Mouse (Mus musculus) adrenal gland, postnatal 10 days (tissue): ENCODE results near the gene Pde8a. TPM values are rescaled to one million over a fixed set of nuclear protein-coding genes. Genes with fewer than 3 reads are reported as not detected.

ENCODE experiments used
- DNase-seq: peaks from one replicate; pipeline ENCODE4 v3.0.0; 2021; ENCODE audit warnings: mixed read lengths
- total RNA-seq, 2 experiments: library from RNA; stranded (reverse); gene quantifications; 2 replicates each; pipeline ENCODE4 v1.2.3; 2021

The Pde8a gene
- total RNA-seq, 2 experiments from 2014 or later: 29.9 to 31.0 TPM

DNA sequence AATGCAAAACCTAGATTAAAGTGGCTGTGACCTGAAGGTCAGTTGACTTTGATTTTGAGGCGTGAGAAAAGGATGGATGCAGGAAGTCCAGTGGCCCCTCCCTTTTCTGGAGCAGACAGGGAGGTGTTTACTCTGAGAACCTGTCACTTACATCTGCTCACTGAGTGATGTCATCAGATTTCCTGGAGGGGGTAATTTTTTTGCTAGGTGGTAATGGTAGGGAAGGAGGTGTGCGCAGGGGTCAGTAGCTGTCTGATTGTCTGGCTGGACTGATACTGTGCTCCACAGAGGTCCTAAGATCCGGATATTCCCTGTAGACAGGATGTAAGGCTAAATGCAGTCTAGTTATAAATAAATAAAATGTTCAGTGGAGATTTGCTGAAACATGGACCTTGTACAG is 59.5 kb downstream of the Pde8a start:
- DNase-seq: no peak

- DNase-seq: no peak
Measured at GRCm38 (mm10) chr7:81278966-81279365, 65.6 kb downstream of the Pde8a start.

- no peak for DNase-seq
Measured at GRCm38 (mm10) chr7:81281240-81281639, 67.8 kb downstream of the Pde8a start.

DNA sequence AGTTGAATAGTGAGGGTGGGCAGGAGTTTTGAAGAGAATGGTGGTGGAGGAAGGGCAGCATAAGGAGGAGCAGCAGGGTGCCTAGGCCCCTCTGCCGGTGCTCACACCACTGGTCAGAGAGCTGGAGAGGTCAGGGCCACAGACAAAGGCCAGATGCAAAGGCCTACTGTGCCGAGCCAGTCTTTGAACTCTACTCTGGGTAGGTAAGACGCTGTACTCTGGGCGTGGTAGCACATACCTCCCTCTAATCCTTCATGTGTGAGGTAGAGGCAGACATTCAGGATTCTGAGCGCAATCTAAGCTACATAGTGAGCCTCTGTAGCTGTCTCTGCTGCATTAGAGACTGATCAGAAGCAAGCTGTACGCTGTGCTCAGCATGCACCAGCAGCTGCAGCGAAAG is 73.1 kb downstream of the Pde8a start:
- no peak for DNase-seq

- peak; percentile 20 for DNase-seq
Measured at GRCm38 (mm10) chr7:81286946-81287345, 73.5 kb downstream of the Pde8a start.

GRCm38 (mm10) chr7:81295169-81295568 is 81.8 kb downstream of the Pde8a start:
- DNase-seq: no peak

GRCm38 (mm10) chr7:81298206-81298605 is 84.8 kb downstream of the Pde8a start:
- no peak for DNase-seq

DNA sequence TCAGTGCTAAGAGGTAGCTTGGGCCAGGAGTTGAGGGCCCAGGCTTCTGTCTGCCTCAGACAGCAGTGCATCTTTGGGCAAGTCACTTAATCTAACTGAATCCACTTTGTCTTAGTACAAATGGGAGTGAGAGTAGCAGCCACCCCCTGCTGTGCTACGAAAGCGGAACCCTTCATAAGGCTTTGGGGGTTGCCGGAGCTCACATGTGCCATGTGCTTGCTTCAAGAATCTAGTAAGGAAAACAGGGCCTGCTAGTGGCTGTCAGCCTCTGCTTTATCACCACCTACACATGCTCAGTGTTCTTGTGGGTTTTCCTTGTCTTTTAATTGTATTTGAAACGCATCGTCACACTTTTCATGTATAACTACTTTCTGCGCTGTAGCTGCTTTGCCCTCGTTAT is 87.9 kb downstream of the Pde8a start:
- no peak for DNase-seq

GRCm38 (mm10) chr7:81303682-81304081 is 90.3 kb downstream of the Pde8a start:
- DNase-seq: peak; percentile 50

DNA sequence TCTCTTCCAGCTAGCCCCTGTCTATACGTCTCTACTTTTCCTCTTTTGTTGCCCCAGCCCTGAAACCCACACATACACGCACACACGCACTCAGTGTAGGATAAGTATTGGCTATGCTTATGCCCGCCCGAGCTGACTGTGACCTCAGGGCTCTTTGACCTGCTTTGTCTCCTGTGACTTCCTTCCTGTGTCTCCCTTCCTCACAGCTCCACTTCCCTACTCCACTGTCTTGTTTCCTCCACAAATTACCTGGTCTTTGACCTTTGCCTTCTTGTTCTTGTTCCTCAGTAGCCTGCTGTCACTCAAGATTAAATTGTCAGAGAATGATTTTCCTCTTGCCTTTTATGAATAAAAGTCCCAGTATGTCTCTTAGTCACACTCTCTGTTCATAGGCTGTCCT is 90.7 kb downstream of the Pde8a start:
- no peak for DNase-seq

DNA sequence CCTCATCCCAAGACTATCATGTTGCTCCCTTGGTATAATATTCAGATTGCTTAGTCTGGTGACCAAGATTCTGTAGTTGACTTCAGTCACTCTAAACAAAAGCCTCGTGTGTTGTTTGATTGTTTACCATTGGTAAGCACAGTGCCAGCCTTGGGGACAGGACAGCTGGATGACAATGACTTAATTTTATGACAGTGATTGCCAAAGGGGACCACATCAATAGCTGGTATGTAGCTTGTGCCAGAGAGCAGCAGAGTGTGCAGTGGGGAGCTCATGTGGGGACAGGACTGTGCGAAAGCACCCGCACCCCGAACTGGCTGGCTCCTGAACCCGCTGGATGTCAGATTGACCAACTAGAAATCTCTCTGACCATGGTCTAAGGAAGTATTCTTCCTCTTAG is 91.3 kb downstream of the Pde8a start:
- DNase-seq: no peak

DNA sequence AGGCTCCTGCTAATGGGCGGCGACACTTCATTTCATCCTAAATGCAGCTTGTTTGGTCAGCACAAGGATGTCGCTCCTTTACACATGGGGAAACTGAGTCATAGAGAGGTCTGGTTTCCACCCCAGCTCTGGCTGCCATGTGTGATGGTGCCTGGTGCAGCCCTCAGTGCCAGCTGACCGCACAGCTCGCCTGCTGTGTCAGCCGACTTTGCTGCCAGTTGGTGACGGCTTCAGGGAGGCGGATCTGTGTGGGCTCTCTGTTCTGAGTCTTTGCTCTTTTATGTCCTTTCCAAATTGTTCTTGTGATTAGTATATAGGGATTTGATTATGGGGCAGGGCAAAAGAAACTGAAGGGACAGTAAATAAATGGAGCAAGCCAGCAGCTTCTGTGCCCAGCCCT is 94.3 kb downstream of the Pde8a start:
- DNase-seq: no peak

GRCm38 (mm10) chr7:81309247-81309646 is 95.9 kb downstream of the Pde8a start:
- no peak for DNase-seq

DNA sequence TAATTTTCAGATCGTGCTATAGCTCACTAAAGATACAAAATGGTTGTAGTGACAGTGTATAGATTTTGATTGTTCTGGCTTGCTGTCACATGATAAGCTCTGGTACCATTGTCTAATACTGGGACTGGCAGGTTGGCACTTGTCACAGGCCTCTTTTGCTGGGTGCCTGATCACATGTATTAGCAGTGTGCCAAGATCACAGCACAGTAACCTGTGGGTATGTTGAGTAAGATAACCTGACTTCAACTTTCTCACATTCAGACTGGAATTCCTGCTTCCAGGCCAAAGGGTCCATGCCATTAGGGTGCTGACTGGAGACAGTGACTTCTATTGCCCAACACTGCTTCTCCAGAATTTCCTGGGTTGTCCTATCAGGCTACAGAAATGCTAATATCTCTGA is 97.7 kb downstream of the Pde8a start:
- DNase-seq: peak; percentile 37

DNA sequence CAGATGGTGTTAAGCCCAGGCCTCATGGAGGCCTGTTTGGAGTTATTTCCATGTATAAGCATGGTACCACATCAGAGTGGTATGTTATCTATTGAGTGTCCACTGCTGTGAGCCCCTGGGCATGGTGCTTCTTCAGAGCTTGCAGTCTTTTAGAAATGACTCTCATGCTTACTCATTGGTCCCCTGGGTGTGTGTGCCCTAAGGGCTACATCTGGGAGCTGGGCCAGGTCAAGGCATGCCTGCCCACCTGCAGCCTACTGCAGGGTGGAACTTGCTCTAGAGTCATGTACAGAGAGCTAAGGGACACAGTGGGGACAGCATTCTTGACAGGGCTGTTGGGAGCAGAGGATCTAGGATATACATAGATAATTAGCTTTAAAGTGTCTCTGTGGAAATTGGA is 98.2 kb downstream of the Pde8a start:
- DNase-seq: peak; percentile 43

- peak; percentile 46 for DNase-seq
Measured at GRCm38 (mm10) chr7:81315583-81315982, 102.2 kb downstream of the Pde8a start.

DNA sequence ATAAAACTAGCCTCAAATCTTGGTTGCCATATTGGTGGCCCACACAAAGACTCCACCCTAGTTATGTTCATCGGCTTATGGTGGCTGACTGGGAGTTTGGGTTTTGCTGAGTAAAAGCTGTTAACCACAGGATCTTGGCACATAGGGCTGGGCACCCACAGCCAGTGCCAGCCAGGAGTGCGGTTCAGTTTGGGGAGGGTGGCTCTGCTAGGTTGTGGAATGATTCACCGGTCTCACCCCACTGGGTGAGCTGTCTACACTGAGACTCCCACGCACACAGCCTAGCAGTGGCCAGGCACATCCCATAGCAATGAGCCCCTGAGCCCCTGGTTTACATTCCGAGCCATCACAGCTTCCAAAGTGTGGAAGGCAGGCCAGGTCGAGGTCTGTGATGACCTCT is 106.4 kb downstream of the Pde8a start:
- DNase-seq: no peak

GRCm38 (mm10) chr7:81321776-81322175 is 108.4 kb downstream of the Pde8a start:
- DNase-seq: no peak

DNA sequence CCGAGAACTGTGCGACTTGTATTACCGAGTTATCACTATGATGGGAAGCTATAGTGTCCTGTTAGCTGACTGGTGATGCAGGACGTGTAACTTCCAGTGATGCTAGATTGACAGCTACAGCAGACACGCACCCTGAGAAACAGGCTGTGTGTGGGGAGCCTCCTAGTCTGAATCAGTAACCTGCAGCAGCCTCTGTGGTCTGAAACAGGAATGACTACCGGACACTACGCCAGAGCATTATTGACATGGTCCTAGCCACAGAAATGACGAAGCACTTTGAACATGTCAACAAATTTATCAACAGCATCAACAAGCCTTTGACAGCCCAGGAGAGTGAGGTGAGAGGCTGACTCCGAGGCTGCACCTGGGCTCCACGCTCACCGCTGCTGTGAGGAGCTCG is 112.6 kb downstream of the Pde8a start:
- no peak for DNase-seq

- no peak for DNase-seq
Measured at GRCm38 (mm10) chr7:81326859-81327258, 113.5 kb downstream of the Pde8a start.

DNA sequence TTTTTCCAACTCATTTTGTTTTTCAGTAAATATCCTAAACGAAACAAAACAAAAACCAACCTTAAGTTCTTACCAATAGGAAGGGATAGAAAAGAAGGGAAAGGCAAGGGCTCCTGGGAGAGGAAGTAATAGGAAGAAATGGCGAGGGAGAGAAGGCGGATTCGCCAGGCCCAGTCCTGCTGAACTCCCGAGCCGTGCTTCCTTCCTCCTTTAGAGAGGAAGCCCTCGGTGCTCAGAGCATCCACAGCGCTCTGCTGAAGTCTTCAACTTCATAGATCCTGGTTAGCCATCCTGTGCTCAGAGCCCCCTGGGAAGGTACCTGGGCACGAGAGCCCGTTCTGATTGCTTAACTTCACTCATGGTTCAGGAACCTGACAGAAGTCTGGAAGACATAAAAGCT is 114.3 kb downstream of the Pde8a start:
- DNase-seq: no peak

- DNase-seq: no peak
Measured at GRCm38 (mm10) chr7:81330767-81331166, 117.4 kb downstream of the Pde8a start.

DNA sequence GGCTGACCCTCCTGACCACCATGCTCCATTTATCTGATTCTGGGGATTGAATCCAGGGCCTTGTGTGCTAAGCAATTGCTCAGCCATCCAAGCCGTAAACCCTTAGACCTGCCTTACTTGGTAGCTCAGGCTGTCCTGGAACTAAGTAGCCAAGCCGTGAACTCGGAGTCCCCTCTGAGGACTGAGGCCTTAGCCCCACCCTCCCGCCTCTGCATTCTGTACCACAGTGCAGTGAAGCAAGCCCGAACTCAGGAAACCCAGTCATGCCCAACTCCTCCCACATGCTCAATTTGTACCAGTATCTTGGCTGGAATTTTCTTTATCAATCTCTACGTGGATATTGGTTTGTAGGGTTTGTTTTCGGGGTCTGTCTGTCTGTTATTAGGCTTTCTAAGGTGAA is 118.5 kb downstream of the Pde8a start:
- no peak for DNase-seq

GRCm38 (mm10) chr7:81335705-81336431 is 122.5 kb downstream of the Pde8a start:
- peak; percentile 48 for DNase-seq

GRCm38 (mm10) chr7:81336432-81336786 is 123.0 kb downstream of the Pde8a start:
- DNase-seq: peak; percentile 67
